Mouse (Mus musculus): ENCODE measurements at regions not wholly inside any gene's neighbourhood (a gene's known extent, or its start where the extent isn't known, plus 50 kb on each side); places are given as distances from the start of the nearest gene placed in this dataset.

DNA sequence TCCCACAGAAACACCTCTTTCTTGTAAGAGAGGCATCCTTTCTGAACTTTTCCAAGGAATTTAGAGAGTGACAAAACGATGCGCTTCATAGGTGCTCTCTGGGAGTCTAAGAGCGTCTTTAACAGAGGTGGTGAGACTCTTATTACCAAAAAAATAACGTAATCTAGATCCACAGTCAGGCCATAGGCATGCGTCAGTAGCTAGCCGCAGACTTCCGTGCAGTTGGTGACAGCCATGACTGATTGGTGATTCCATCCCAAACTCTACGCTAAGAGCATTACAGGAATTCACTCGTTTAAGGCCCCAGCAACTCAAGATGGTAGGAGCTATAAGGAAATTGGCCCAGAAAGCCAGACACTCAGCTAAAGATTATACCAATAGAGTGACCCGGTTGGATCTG is 197.4 kb downstream of the Sox9 start:
- DNase-seq (ENCODE audit: low read depth, low spot score), result no peak

GRCm38 (mm10) chr11:112982165-112982801 is 200.3 kb downstream of the Sox9 start:
- DNase-seq (ENCODE audit: low read depth, low spot score), result no peak

DNA sequence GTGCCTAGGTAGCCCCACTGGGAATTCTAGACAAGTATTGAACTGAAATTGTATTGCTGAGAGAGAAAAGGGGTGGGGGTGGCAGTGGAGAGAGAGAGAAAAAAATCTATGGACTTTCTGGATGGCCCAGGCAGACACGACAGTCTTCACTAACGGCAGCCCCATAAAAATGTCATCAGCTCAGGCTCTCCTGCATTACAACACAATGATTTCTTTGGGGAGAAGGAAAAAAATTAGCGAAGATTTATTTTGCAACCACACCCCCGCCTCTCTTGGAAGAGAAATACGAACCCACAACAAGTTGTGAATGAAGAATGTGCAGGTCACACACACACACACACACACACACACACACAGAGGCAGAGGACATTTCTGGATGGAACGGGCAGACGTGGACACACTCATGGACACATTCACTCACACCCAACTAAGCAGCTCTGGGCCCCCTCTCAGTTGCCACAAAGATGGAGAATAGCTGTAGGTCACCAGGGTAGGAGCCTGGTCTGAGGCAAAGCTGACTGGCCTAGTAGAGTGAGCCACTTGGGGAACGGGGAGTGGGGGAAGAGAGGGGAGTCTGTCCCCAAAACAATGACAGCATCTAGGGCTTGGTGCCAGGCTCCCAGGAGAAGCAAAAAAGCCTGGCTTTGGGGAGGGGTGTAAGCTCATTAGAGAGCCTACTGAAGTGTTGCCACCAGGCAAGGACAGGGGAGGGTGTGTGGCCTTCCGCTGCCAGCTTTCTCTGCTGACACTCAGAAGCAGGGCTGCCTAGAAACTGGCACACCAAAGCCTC is 201.0 kb downstream of the Sox9 start:
- DNase-seq (ENCODE audit: low read depth, low spot score), result peak; percentile 29

- no peak for DNase-seq (ENCODE audit: low read depth, low spot score)
These were observed 204.1 kb downstream of the Sox9 start for GRCm38 (mm10) chr11:112986029-112986573.

GRCm38 (mm10) chr11:112987782-112988181 is 205.8 kb downstream of the Sox9 start:
- no peak for DNase-seq (ENCODE audit: low read depth, low spot score)

DNA sequence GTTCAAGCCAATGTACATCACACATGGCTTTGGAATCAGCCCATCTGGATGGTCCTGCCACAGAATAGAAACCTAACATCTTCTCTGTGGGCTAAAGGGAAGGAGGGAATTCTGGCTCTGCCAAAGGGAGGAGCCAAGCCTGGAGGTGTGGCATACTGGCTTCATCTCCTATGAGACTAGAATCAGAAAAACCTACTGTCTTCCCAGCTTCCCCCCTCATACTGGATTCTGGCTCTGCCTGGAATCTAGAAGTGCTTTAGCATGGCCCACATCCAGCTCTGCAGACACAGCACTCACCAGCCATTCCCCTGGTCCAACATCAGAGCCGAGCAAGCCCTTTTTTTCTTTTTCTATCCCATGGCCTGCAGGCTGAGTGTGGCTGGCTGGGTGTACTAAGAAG is 206.9 kb downstream of the Sox9 start:
- DNase-seq (ENCODE audit: low read depth, low spot score), result no peak

- peak; percentile 31 for DNase-seq (ENCODE audit: low read depth, low spot score)
These were observed 208.0 kb downstream of the Sox9 start for GRCm38 (mm10) chr11:112989981-112990512.

- DNase-seq (ENCODE audit: low read depth, low spot score), result no peak
These were observed 208.7 kb downstream of the Sox9 start for GRCm38 (mm10) chr11:112990751-112991150.

DNA sequence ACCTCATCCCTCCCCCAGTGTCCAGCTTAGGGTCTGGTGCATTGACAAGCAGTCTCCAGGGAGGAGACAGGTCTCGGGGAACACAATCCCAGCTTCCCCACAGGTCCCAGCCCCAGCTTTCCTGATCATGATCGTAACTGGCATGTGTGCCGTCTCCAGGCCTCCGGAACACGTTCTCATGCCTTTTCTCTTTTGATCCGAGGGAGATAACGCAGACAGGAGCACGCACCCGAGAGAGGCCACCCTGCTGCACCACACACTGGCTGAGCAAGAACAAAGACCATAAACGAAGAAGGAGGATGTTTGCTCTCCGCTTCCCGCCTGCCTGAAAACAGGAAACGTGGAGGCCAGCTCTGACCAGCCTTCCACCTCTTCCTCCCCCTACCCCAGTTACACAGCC is 209.8 kb downstream of the Sox9 start:
- DNase-seq (ENCODE audit: low read depth, low spot score), result no peak

DNA sequence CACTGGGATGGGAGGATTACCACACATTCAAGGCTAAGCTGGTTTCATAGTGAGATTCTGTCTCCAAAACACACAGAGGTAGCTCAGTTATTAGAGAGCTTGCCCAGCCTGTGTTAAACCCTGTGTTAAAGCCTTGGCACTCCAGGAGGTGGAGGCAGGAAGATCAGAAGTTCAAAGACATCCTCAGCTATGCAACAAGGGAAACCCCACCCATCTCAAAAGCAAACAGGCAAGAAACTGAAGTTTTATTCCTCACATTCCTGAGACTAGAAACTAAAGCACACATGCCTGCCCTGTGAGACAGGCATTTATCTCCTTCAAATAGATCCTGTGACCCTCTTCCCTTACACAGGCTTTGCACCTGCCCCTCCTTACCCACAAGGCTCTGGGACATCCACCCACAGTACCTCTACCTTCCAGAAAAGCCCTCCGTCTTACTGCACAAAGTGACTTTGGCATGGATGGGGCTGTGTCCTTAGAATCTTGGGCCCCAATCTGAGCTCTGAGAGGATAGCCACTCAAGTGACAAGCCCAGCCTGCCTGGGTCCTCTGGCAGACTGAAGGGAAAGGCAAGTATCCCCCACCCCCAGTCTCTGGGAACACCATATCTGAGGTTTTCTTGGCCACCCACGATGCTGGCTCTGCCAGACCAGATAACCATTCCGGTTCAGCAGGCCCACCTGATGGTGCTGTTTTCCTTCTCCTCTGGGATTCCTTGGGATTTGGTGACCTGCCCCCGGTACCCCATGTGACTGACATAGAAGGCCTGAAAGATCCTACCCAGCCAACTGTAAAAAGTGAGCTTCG is 217.0 kb downstream of the Sox9 start:
- DNase-seq (ENCODE audit: low read depth, low spot score), result no peak

DNA sequence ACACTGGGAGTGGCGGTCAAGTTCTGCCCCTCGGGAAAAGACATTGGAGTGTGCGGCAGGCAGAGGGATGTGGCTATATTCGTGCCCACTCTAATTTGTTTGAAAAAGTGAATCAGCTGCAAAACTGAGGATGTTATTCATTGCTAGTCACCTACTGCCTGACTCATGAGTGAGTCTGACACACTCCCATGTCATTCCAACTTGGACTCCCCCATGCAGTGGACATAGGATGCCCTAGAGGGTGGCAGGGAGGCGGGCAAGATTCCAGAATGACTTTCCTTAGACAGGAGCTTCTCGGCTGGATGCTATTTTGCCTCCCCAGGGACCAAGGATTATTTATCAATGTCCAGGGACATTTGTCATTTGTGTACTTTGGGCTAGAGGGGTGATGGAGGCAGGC is 219.0 kb downstream of the Sox9 start:
- no peak for DNase-seq (ENCODE audit: low read depth, low spot score)

GRCm38 (mm10) chr11:113005895-113006294 is 223.9 kb downstream of the Sox9 start:
- no peak for DNase-seq (ENCODE audit: low read depth, low spot score)

DNA sequence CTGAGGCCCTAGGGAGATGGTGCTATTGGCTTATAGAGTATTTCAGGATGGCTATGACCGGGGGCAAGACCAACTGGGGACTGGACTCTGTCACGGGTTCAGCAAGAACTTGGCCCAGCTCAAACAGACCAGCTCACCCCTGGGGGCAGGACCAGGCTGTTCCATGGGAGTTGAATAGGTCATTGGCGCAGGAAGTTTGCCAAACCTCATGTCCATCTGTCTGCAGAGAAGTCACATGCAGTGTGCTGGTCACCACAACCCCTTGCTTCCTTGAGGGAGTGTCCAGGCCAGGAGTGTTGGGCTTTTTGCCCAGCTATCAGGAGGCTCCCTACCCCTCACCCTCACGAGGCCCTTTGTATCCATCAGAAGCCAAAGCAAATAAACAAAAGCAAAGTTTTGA is 226.5 kb downstream of the Sox9 start:
- DNase-seq (ENCODE audit: low read depth, low spot score), result no peak

GRCm38 (mm10) chr11:113009376-113009775 is 227.4 kb downstream of the Sox9 start:
- DNase-seq (ENCODE audit: low read depth, low spot score), result no peak

DNA sequence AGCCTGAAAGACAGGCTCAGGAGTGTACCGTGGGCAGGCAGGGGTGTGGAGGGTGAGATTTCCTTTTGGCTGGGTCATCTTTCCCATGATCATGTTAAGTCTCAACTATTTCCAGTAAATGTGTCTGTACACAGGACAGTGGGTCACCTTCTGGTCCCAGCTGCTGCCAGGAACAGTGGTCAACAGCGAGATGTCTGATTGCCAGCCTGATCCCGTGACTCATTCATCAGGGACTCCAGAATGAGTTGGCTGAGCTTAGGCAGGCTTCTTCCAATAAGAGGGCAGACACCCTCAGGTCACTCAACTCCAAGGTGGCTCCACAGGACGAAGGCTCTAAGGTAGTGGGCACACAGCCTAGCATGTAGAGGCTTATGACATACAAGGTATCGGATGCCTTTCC is 228.9 kb downstream of the Sox9 start:
- no peak for DNase-seq (ENCODE audit: low read depth, low spot score)

- peak; percentile 93 for DNase-seq (ENCODE audit: low read depth, low spot score)
These were observed 232.4 kb downstream of the Sox9 start for GRCm38 (mm10) chr11:113014186-113015010.

DNA sequence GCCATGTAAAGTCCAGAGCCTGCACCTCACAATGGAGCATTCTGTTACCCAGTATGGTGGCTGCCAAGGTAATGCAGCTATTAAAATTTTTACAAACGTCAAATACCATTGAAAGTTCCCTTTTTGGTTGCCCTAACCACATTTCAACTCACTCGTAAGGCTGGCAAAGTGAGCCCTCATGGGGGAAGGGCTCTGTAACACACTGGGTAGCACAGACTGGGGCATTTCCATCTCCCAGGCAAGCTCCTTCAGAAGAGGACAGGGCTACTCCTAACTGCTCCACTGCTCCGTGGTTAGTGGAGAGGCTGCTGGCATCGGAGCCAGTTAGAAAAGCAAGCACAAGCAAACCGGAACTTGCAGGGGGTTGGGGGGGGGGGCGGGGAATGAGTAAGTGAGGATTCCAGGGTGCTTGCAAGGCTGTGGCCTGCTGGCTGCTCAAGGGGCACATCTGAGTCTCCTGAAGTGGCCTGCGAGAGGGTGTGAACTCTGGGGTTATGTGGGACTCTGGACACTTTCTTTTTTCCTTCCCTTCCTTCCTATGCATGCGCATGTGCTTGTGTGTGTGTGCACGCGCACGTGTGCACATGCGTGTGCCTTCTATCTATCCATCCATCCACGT is 233.8 kb downstream of the Sox9 start:
- DNase-seq (ENCODE audit: low read depth, low spot score), result no peak

- DNase-seq (ENCODE audit: low read depth, low spot score), result no peak
These were observed 235.0 kb downstream of the Sox9 start for GRCm38 (mm10) chr11:113016801-113017715.

GRCm38 (mm10) chr11:113021533-113021932 is 239.5 kb downstream of the Sox9 start:
- DNase-seq (ENCODE audit: low read depth, low spot score), result no peak
